Mouse (Mus musculus): ENCODE results near the gene Glmp. TPM values are rescaled to one million over a fixed set of nuclear protein-coding genes. Genes with fewer than 3 reads are reported as not detected.
"Not testable (repeated sequence)": the region's sequence is repeated elsewhere in the genome, so short reads cannot be mapped to it uniquely, and the experiment has no call there.

Gene Glmp
- polyA plus RNA-seq, 1 experiment from 2014 or later: 124 TPM

GRCm38 (mm10) chr3:88367517-88367916 is 42.7 kb downstream of the Glmp start:
- not testable (repeated sequence) for H3K4me3 ChIP-seq; H3K27ac ChIP-seq; DNase-seq (ENCODE audit: extremely low spot score, low spot score); H3K36me3 ChIP-seq (replicated peaks)
- peaks cover 33% of the 10 kb centered on the region for H3K4me1 ChIP-seq
- WGBS: 55% methylated on average over 3 of the region's 7 CpGs
- H3K9me3 ChIP-seq: peaks cover 16% of the 10 kb centered on the region
- peaks cover 41% of the 10 kb centered on the region for H3K27me3 ChIP-seq (ENCODE audit: poor library complexity, severe bottlenecking)

- 98% methylated on average over 7 of the region's 7 CpGs for WGBS
- not testable (repeated sequence) for H3K4me3 ChIP-seq; H3K36me3 ChIP-seq (replicated peaks); DNase-seq (ENCODE audit: extremely low spot score, low spot score); H3K27ac ChIP-seq
- peaks cover 16% of the 10 kb centered on the region for H3K9me3 ChIP-seq
- H3K4me1 ChIP-seq: peaks cover 29% of the 10 kb centered on the region
- H3K27me3 ChIP-seq (ENCODE audit: poor library complexity, severe bottlenecking): peaks cover 41% of the 10 kb centered on the region
Measured at GRCm38 (mm10) chr3:88368511-88368910, 43.7 kb downstream of the Glmp start.

GRCm38 (mm10) chr3:88372643-88373042 is 47.8 kb downstream of the Glmp start, which contains the start of gene Bglap3:
Bglap3 (minus strand) TSS chr3:88372743.
- Histone ChIP-seq H3K9me3 (peaks cover 16% of the 10 kb centered on the region), H3K4me1 (peaks cover 15% of the 10 kb centered on the region)
- DNase-seq (ENCODE audit: extremely low spot score, low spot score); H3K27me3 ChIP-seq (ENCODE audit: poor library complexity, severe bottlenecking); H3K36me3 ChIP-seq (replicated peaks); H3K4me3 ChIP-seq; H3K27ac ChIP-seq: not testable (repeated sequence)
- WGBS: 92% methylated on average over 9 of the region's 9 CpGs

GRCm38 (mm10) chr3:88375750-88376626 is 51.2 kb downstream of the Glmp start:
- Histone ChIP-seq H3K4me1 (peaks cover 15% of the 10 kb centered on the region), H3K27ac (peak overlapping the region; percentile 78), H3K4me3 (peak overlapping the region; percentile 36)
- not testable (repeated sequence) for H3K27me3 ChIP-seq (ENCODE audit: poor library complexity, severe bottlenecking); H3K9me3 ChIP-seq; H3K36me3 ChIP-seq (replicated peaks)
- peak; percentile 61 for DNase-seq (ENCODE audit: extremely low spot score, low spot score)
- 9% methylated on average over 18 of the region's 19 CpGs for WGBS

DNA sequence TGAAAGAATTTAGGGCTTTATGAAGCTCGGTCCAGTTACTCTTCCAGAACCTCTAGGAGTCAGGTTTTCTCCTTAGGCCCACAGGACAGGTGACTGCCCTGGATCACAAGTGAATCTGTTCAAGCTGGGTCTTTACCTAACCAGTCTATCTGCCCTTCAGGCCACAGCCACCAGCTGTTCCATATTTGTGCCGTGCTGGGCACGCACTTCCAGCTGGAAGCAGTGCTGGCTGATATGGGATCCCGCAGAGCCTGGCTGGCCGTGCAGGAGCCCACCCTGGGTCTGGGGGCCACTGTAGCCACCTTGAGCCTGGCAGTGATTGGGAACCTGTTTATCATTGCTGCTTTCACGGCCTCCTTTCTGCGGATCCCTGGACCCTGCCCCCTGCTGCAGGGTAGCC is 51.8 kb downstream of the Glmp start:
- H3K36me3 ChIP-seq (replicated peaks); DNase-seq (ENCODE audit: extremely low spot score, low spot score); H3K27me3 ChIP-seq (ENCODE audit: poor library complexity, severe bottlenecking); H3K9me3 ChIP-seq: not testable (repeated sequence)
- Histone ChIP-seq H3K27ac (peak overlapping the region; percentile 78), H3K4me3 (peak overlapping the region; percentile 36; the same call in 1 of the 2 replicates), H3K4me1 (peaks cover 20% of the 10 kb centered on the region)
- WGBS: 26% methylated on average over 6 of the region's 7 CpGs

DNA sequence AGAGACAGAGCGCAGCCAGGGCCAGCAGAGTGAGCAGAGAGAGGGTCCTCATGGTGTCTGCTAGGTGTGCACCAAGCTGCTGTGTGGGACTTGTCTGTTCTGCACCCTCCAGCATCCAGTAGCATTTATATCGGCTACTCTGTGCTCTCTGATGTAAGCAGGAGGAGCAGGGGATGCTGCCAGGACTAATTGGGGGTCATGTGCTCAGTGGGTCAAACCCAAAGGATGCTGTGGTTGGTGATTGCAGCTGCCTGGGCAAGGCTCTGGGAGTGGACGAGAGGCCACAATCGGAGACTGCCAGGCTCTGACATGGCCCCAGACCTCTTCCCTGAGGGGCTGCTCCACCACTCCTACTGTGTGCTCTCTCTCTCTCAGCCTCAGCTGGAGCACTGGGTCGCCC is 53.8 kb downstream of the Glmp start, which contains the start of gene Bglap2:
Gene Bglap2 (minus strand): TSS at position 101 of the 400 bp plus-strand sequence.
- peaks cover 28% of the 10 kb centered on the region for H3K4me1 ChIP-seq
- not testable (repeated sequence) for DNase-seq (ENCODE audit: extremely low spot score, low spot score); H3K4me3 ChIP-seq; H3K27ac ChIP-seq; H3K9me3 ChIP-seq; H3K27me3 ChIP-seq (ENCODE audit: poor library complexity, severe bottlenecking); H3K36me3 ChIP-seq (replicated peaks)
- WGBS: 76% methylated on average over 5 of the region's 5 CpGs

Other genes starting within 250 kb of the Glmp start
- gene Ttc24, start 246.7 kb upstream of the Glmp start, polyA plus RNA-seq (2016; fragmentation: Nextera tagmentation; extraction: Ambion mirVana): not detected in 2 replicates
- gene Iqgap3, start 243.1 kb upstream of the Glmp start, polyA plus RNA-seq (2016; fragmentation: Nextera tagmentation; extraction: Ambion mirVana): 30.3 and 30.4 TPM in 2 replicates
- gene Mef2d, start 182.7 kb upstream of the Glmp start, polyA plus RNA-seq (2016; fragmentation: Nextera tagmentation; extraction: Ambion mirVana): 9.4 and 11.1 TPM in 2 replicates
- gene Rhbg, start 70.3 kb upstream of the Glmp start, polyA plus RNA-seq (2016; fragmentation: Nextera tagmentation; extraction: Ambion mirVana): 0.37 and 0.38 TPM in 2 replicates
- 0.14 TPM in 1 of 2 replicates, not detected in the other for gene Gm38392, start 37.8 kb upstream of the Glmp start, polyA plus RNA-seq (2016; fragmentation: Nextera tagmentation; extraction: Ambion mirVana)
- gene Tsacc, start 28.0 kb upstream of the Glmp start, polyA plus RNA-seq (2016; fragmentation: Nextera tagmentation; extraction: Ambion mirVana): 14.3 TPM in 2 replicates
- 874 and 908 TPM in 2 replicates for gene Cct3, start 27.9 kb upstream of the Glmp start, polyA plus RNA-seq (2016; fragmentation: Nextera tagmentation; extraction: Ambion mirVana)
- gene Tmem79, start 11.1 kb downstream of the Glmp start, polyA plus RNA-seq (2016; fragmentation: Nextera tagmentation; extraction: Ambion mirVana): 2.7 and 3.3 TPM in 2 replicates
- gene Smg5, start 11.2 kb downstream of the Glmp start, polyA plus RNA-seq (2016; fragmentation: Nextera tagmentation; extraction: Ambion mirVana): 81.7 and 85.6 TPM in 2 replicates
- gene Paqr6, start 39.6 kb downstream of the Glmp start, polyA plus RNA-seq (2016; fragmentation: Nextera tagmentation; extraction: Ambion mirVana): 1.1 and 1.2 TPM in 2 replicates
- 0.10 and 0.24 TPM in 2 replicates for gene Bglap3, start 47.7 kb downstream of the Glmp start, polyA plus RNA-seq (2016; fragmentation: Nextera tagmentation; extraction: Ambion mirVana)
- not detected in 2 replicates for gene Bglap2, start 53.7 kb downstream of the Glmp start, polyA plus RNA-seq (2016; fragmentation: Nextera tagmentation; extraction: Ambion mirVana)
- 0.84 TPM in 1 of 2 replicates, not detected in the other for gene Bglap, start 59.4 kb downstream of the Glmp start, polyA plus RNA-seq (2016; fragmentation: Nextera tagmentation; extraction: Ambion mirVana)
- 177 and 181 TPM in 2 replicates for gene Pmf1, start 85.3 kb downstream of the Glmp start, polyA plus RNA-seq (2016; fragmentation: Nextera tagmentation; extraction: Ambion mirVana)
- 17.9 and 20.0 TPM in 2 replicates for gene Slc25a44, start 100.1 kb downstream of the Glmp start, polyA plus RNA-seq (2016; fragmentation: Nextera tagmentation; extraction: Ambion mirVana)
- gene Sema4a, start 136.2 kb downstream of the Glmp start, polyA plus RNA-seq (2016; fragmentation: Nextera tagmentation; extraction: Ambion mirVana): 5.9 and 6.7 TPM in 2 replicates
- gene Lmna, start 184.9 kb downstream of the Glmp start, polyA plus RNA-seq (2016; fragmentation: Nextera tagmentation; extraction: Ambion mirVana): 11.6 and 11.8 TPM in 2 replicates
- 27.4 and 28.6 TPM in 2 replicates for gene Mex3a, start 207.4 kb downstream of the Glmp start, polyA plus RNA-seq (2016; fragmentation: Nextera tagmentation; extraction: Ambion mirVana)
- 2.8 and 4.0 TPM in 2 replicates for gene Rab25, start 223.3 kb downstream of the Glmp start, polyA plus RNA-seq (2016; fragmentation: Nextera tagmentation; extraction: Ambion mirVana)
- 172 and 174 TPM in 2 replicates for gene Lamtor2, start 228.1 kb downstream of the Glmp start, polyA plus RNA-seq (2016; fragmentation: Nextera tagmentation; extraction: Ambion mirVana)
- 73.4 and 77.4 TPM in 2 replicates for gene Ubqln4, start 228.7 kb downstream of the Glmp start, polyA plus RNA-seq (2016; fragmentation: Nextera tagmentation; extraction: Ambion mirVana)